Mouse (Mus musculus) heart, embryonic 12.5 days (tissue): ENCODE data around the gene Kcna5. TPM values are rescaled to one million over a fixed set of nuclear protein-coding genes. Genes with fewer than 3 reads are reported as not detected.
A peak's percentile ranks its signal among the peaks of the same experiment; 100 is the strongest.

Experiments used
- ATAC-seq: fragments of 200-750 bp; cut with Nextera tagmentation; 2 replicates; pipeline ENCODE4 v1.8.0; 2017; ENCODE audit warnings: moderate TSS enrichment, moderate library complexity; ENCODE audit not compliant: insufficient number of reproducible peaks, low FRiP score
- H3K27ac ChIP-seq: fragments of 300-500 bp; sonication (generic); 2 replicates; pipeline ENCODE4 v1.5.1; 2016; ENCODE audit warnings: mild to moderate bottlenecking, moderate library complexity; ENCODE audit not compliant: poor library complexity, severe bottlenecking
- H3K27me3 ChIP-seq: fragments of 300-500 bp; sonication (generic); replicated peaks from 2 replicates; pipeline ENCODE4 v1.6.1; 2016; ENCODE audit warnings: mild to moderate bottlenecking, moderate library complexity
- H3K36me3 ChIP-seq: fragments of 300-500 bp; sonication (generic); 2 replicates; pipeline ENCODE4 v1.6.1; 2016; ENCODE audit warnings: mild to moderate bottlenecking, moderate library complexity
- H3K4me1 ChIP-seq: fragments of 300-500 bp; sonication (generic); replicated peaks from 2 replicates; pipeline ENCODE4 v1.6.1; 2016; ENCODE audit warnings: mild to moderate bottlenecking
- H3K4me2 ChIP-seq: fragments of 300-500 bp; sonication (generic); 2 replicates; pipeline ENCODE4 v1.6.1; 2016; ENCODE audit warnings: mild to moderate bottlenecking, moderate library complexity
- H3K4me3 ChIP-seq: fragments of 300-500 bp; sonication (generic); 2 replicates; pipeline ENCODE4 v1.5.1; 2016; ENCODE audit warnings: mild to moderate bottlenecking
- H3K9ac ChIP-seq: fragments of 300-500 bp; sonication (generic); 2 replicates; pipeline ENCODE4 v1.6.1; 2016; ENCODE audit warnings: mild to moderate bottlenecking, moderate library complexity
- H3K9me3 ChIP-seq: fragments of 300-500 bp; sonication (generic); replicated peaks from 2 replicates; pipeline ENCODE4 v1.6.1; 2016; ENCODE audit warnings: mild to moderate bottlenecking, moderate library complexity
- WGBS: fragments of 180-500 bp; shearing (Covaris S2); methylation state at CpG from one replicate; pipeline ENCODE4 v1.1.7; 2016; 5-methylcytosine and 5-hydroxymethylcytosine counted together
- polyA plus RNA-seq: library from polyadenylated mRNA; unstranded; fragments of >200 nt; fragmentation: Nextera tagmentation; extraction: Ambion mirVana; gene quantifications from 2 replicates; pipeline ENCODE4 v1.2.1, GENCODE M21; 2016

Gene Kcna5
- polyA plus RNA-seq, 1 experiment from 2014 or later: 9.0 TPM

DNA sequence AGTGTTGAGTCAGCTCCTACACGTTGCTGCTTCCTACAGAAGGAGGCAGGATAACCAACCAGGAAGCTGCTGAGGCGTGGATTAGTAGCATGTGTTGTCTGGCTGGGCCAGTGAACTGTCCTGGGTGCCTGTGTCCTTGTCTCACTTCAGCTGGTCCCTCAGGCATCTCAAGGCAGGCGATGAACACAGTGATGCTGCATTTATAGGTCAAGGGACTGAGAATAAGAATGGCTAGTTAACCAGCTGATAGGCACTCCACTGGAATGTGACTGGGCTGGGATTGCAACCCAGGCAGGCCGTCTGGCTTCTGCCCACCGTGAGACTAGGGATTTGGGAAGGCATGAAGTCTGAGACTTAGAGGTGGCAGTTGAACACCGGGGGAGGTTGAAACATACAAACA lies 29.2 kb upstream of the Kcna5 start:
- H3K27ac ChIP-seq: no peak overlapping the region
- H3K9me3 ChIP-seq: no peaks in the 10 kb centered on the region
- H3K4me1 ChIP-seq: peaks cover 11% of the 10 kb centered on the region
- no peaks in the 10 kb centered on the region for H3K36me3 ChIP-seq
- H3K9ac ChIP-seq: no peak overlapping the region
- 51% methylated on average over 6 of the region's 6 CpGs for WGBS
- H3K4me2 ChIP-seq: no peak overlapping the region
- H3K4me3 ChIP-seq: no peak overlapping the region
- H3K27me3 ChIP-seq: peaks cover 3% of the 10 kb centered on the region; the same call in 1 of the 2 replicates
- ATAC-seq: no peak

- H3K4me1 ChIP-seq: peaks cover 11% of the 10 kb centered on the region
- WGBS: 17% methylated on average over 7 of the region's 7 CpGs
- no peak overlapping the region for H3K9ac ChIP-seq
- no peak overlapping the region for H3K27ac ChIP-seq
- H3K27me3 ChIP-seq: no peaks in the 10 kb centered on the region; the same call in 1 of the 2 replicates
- no peak for ATAC-seq
- no peaks in the 10 kb centered on the region for H3K36me3 ChIP-seq
- no peaks in the 10 kb centered on the region for H3K9me3 ChIP-seq
- H3K4me2 ChIP-seq: no peak overlapping the region
- H3K4me3 ChIP-seq: no peak overlapping the region
Measured at GRCm38 (mm10) chr6:126563898-126564297, 28.7 kb upstream of the Kcna5 start.

DNA sequence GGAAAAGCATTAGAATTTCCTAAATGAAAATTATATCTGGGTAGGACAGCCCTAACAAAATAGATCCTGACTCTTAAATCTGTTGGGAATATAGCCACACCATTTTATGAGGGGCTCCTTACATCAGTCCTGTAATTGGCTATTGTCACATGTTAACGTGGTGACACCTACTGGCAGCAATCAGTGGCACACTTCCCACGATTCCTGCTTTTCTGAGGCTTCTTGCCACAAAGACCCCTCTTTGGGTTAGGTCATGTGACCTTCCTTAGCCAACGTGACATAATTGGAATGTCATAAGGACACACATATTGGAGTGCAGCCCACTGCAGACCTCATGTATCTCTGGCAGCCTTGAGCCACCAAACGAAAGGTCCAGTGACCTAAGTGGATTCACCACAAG lies 26.5 kb upstream of the Kcna5 start:
- ATAC-seq: no peak
- H3K36me3 ChIP-seq: no peaks in the 10 kb centered on the region
- H3K27me3 ChIP-seq: no peaks in the 10 kb centered on the region
- peaks cover 11% of the 10 kb centered on the region for H3K4me1 ChIP-seq
- WGBS: 22% methylated on average over 4 of the region's 4 CpGs
- H3K9me3 ChIP-seq: no peaks in the 10 kb centered on the region
- no peak overlapping the region for H3K4me2 ChIP-seq
- H3K4me3 ChIP-seq: no peak overlapping the region
- no peak overlapping the region for H3K9ac ChIP-seq
- H3K27ac ChIP-seq: no peak overlapping the region

GRCm38 (mm10) chr6:126560696-126561095 lies 25.5 kb upstream of the Kcna5 start:
- H3K4me1 ChIP-seq: peaks cover 11% of the 10 kb centered on the region
- no peak overlapping the region for H3K4me3 ChIP-seq
- WGBS: 89% methylated on average over 1 of the region's 1 CpGs
- H3K9me3 ChIP-seq: no peaks in the 10 kb centered on the region
- no peak overlapping the region for H3K4me2 ChIP-seq
- no peak for ATAC-seq
- no peak overlapping the region for H3K27ac ChIP-seq
- H3K36me3 ChIP-seq: no peaks in the 10 kb centered on the region
- no peaks in the 10 kb centered on the region for H3K27me3 ChIP-seq
- no peak overlapping the region for H3K9ac ChIP-seq

DNA sequence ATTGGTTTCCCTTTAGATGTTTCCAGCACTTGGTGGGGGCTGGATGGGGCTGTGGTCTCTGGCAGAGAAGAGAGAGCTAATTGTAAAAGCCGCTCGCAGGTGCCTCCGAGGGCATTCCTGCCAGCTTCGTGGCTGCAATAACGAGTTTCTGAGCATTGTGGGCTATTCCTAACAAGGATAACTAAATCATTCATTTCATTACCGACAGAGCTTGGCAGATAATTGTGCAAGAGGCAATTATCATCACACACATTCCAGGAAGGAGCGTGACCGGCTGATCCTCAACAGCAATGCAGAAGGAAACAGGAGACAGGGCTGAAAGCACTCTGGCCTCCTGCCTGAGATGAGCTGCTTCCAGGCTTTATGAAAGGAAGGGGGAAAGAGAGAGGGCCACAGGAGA lies 24.8 kb upstream of the Kcna5 start:
- peaks cover 11% of the 10 kb centered on the region for H3K4me1 ChIP-seq
- peak overlapping the region; percentile 67 for H3K27ac ChIP-seq
- peak; percentile 41; the same call in 1 of the 2 replicates for ATAC-seq
- no peak overlapping the region for H3K4me3 ChIP-seq
- no peak overlapping the region for H3K9ac ChIP-seq
- WGBS: 47% methylated on average over 8 of the region's 8 CpGs
- no peaks in the 10 kb centered on the region for H3K36me3 ChIP-seq
- H3K4me2 ChIP-seq: no peak overlapping the region
- no peaks in the 10 kb centered on the region for H3K27me3 ChIP-seq
- no peaks in the 10 kb centered on the region for H3K9me3 ChIP-seq

DNA sequence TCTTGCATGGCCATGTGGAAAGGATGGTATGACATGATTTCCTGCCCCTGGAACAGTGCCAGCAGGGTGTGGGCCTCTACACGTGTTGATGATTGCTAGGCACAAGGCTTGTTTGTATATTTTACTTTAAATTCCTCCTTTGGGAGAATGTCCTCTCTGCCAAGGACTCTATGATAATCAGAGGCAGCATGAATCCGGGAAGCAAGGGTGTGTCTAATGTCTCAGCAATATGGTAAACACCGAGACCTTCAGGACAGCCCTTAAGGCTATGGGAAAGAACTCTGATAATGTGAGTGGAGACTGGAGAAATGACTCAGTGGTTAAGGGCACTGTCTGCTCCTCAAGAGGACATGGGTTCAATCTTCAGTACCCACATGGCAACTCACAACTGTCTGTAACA lies 23.1 kb upstream of the Kcna5 start:
- WGBS: 57% methylated on average over 3 of the region's 3 CpGs

DNA sequence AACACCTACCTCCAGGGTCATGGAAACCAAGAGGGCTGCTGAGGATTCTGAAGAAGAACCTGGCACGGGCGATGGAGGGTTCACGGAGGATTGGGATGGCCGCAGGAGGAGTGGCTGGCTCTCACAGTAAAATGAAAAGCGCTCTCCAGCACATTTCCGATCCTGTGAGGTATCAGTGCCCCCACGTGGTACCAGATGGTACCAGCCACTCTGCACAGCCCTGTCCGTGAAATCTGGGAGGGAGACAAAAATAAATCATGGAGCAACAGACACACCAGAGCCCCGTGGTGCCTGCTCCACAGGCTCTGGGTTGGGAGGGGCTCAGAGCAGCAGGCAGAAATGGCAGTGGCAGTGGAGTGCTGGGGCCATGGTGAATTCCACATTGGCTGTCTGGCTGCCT lies 18.6 kb upstream of the Kcna5 start:
- 0 out of 2 replicates have a peak overlapping the region, but pooled peaks have one; percentile 16 for H3K4me2 ChIP-seq
- H3K9me3 ChIP-seq: no peaks in the 10 kb centered on the region
- no peak overlapping the region for H3K4me3 ChIP-seq
- WGBS: 26% methylated on average over 9 of the region's 9 CpGs
- no peaks in the 10 kb centered on the region for H3K36me3 ChIP-seq
- peak; percentile 52; the same call in 1 of the 2 replicates for ATAC-seq
- H3K27me3 ChIP-seq: peaks cover 13% of the 10 kb centered on the region; the same call in 1 of the 2 replicates
- H3K27ac ChIP-seq: no peak overlapping the region
- 0 out of 2 replicates have a peak, but pooled peaks cover 5% of the 10 kb centered on the region for H3K4me1 ChIP-seq
- H3K9ac ChIP-seq: no peak overlapping the region

More for the DNA sequence above, 23.1 kb upstream of the Kcna5 start:
- Histone ChIP-seq H3K4me3 (no peak overlapping the region), H3K4me1 (peaks cover 16% of the 10 kb centered on the region), H3K9ac (no peak overlapping the region), H3K4me2 (no peak overlapping the region), H3K27me3 (peaks cover 10% of the 10 kb centered on the region; the same call in 1 of the 2 replicates), H3K9me3 (no peaks in the 10 kb centered on the region), H3K36me3 (no peaks in the 10 kb centered on the region), H3K27ac (no peak overlapping the region)
- ATAC-seq: no peak

- ATAC-seq: no peak
Measured at GRCm38 (mm10) chr6:126551862-126552395, 16.7 kb upstream of the Kcna5 start.

GRCm38 (mm10) chr6:126544107-126545036 lies 9.2 kb upstream of the Kcna5 start:
- H3K9ac ChIP-seq: no peak overlapping the region
- H3K27me3 ChIP-seq: peaks cover 15% of the 10 kb centered on the region; the same call in 1 of the 2 replicates
- WGBS: 51% methylated on average over 16 of the region's 16 CpGs
- H3K4me3 ChIP-seq: no peak overlapping the region
- no peaks in the 10 kb centered on the region for H3K4me1 ChIP-seq
- H3K27ac ChIP-seq: no peak overlapping the region
- H3K36me3 ChIP-seq: no peaks in the 10 kb centered on the region
- no peaks in the 10 kb centered on the region for H3K9me3 ChIP-seq
- no peak for ATAC-seq
- H3K4me2 ChIP-seq: no peak overlapping the region

More at GRCm38 (mm10) chr6:126551862-126552395, 16.7 kb upstream of the Kcna5 start:
- H3K36me3 ChIP-seq: no peaks in the 10 kb centered on the region
- H3K27ac ChIP-seq: no peak overlapping the region
- no peak overlapping the region for H3K9ac ChIP-seq
- no peak overlapping the region for H3K4me2 ChIP-seq
- no peak overlapping the region for H3K4me3 ChIP-seq
- H3K4me1 ChIP-seq: 0 out of 2 replicates have a peak, but pooled peaks cover 5% of the 10 kb centered on the region
- peaks cover 19% of the 10 kb centered on the region; the same call in 1 of the 2 replicates for H3K27me3 ChIP-seq
- no peaks in the 10 kb centered on the region for H3K9me3 ChIP-seq
- 18% methylated on average over 9 of the region's 9 CpGs for WGBS

- H3K9ac ChIP-seq: no peak overlapping the region
- no peak overlapping the region for H3K4me3 ChIP-seq
- 76% methylated on average over 4 of the region's 4 CpGs for WGBS
- no peak overlapping the region for H3K4me2 ChIP-seq
- H3K9me3 ChIP-seq: no peaks in the 10 kb centered on the region
- peaks cover 4% of the 10 kb centered on the region for H3K4me1 ChIP-seq
- peaks cover 15% of the 10 kb centered on the region; the same call in 1 of the 2 replicates for H3K27me3 ChIP-seq
- H3K27ac ChIP-seq: no peak overlapping the region
- H3K36me3 ChIP-seq: no peaks in the 10 kb centered on the region
- no peak for ATAC-seq
Measured at GRCm38 (mm10) chr6:126542724-126543123, 7.5 kb upstream of the Kcna5 start.

GRCm38 (mm10) chr6:126537512-126537911 lies 2.3 kb upstream of the Kcna5 start:
- peaks cover 20% of the 10 kb centered on the region; the same call in 1 of the 2 replicates for H3K27me3 ChIP-seq
- H3K4me1 ChIP-seq: peaks cover 41% of the 10 kb centered on the region
- H3K4me3 ChIP-seq: no peak overlapping the region
- no peak for ATAC-seq
- WGBS: 34% methylated on average over 2 of the region's 2 CpGs
- no peaks in the 10 kb centered on the region for H3K36me3 ChIP-seq
- H3K27ac ChIP-seq: no peak overlapping the region
- H3K9me3 ChIP-seq: no peaks in the 10 kb centered on the region
- H3K4me2 ChIP-seq: no peak overlapping the region
- H3K9ac ChIP-seq: no peak overlapping the region
